Mouse (Mus musculus) c-Kit-positive CD71-positive TER-119-negative erythroid progenitor cells, embryonic 14.5 days (primary cell): ENCODE results near the gene Nmrk2.
"Not testable (repeated sequence)": the region's sequence is repeated elsewhere in the genome, so short reads cannot be mapped to it uniquely, and the experiment has no call there.

Experiments used
- DNase-seq: peaks from one replicate; pipeline ENCODE4 v3.0.0-alpha.2; 2013; ENCODE audit warnings: low read depth

Gene Nmrk2

DNA sequence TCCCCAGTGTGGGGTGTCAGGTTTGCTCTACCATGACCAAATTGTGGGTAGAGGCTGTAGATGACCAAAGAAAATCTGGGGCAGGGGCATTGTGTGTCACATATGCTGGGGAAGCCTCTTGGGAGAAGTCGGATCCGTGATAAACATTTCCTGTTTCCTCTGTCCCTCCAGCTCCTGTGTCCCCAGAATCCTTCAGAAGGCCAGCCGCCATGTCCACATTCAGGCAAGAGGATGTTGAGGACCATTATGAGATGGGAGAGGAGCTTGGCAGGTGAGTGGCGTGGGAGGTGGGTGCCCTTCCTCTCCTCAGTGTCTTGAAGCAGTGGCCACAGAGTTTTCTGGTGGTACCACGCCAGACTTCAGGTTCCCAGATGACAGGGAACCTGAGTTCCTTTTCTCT lies 18.0 kb downstream of the Nmrk2 start, which contains the start of gene 4930442H23Rik:
Gene 4930442H23Rik (minus strand): TSS at position 45 of the 400 bp plus-strand sequence.
- DNase-seq = no peak

DNA sequence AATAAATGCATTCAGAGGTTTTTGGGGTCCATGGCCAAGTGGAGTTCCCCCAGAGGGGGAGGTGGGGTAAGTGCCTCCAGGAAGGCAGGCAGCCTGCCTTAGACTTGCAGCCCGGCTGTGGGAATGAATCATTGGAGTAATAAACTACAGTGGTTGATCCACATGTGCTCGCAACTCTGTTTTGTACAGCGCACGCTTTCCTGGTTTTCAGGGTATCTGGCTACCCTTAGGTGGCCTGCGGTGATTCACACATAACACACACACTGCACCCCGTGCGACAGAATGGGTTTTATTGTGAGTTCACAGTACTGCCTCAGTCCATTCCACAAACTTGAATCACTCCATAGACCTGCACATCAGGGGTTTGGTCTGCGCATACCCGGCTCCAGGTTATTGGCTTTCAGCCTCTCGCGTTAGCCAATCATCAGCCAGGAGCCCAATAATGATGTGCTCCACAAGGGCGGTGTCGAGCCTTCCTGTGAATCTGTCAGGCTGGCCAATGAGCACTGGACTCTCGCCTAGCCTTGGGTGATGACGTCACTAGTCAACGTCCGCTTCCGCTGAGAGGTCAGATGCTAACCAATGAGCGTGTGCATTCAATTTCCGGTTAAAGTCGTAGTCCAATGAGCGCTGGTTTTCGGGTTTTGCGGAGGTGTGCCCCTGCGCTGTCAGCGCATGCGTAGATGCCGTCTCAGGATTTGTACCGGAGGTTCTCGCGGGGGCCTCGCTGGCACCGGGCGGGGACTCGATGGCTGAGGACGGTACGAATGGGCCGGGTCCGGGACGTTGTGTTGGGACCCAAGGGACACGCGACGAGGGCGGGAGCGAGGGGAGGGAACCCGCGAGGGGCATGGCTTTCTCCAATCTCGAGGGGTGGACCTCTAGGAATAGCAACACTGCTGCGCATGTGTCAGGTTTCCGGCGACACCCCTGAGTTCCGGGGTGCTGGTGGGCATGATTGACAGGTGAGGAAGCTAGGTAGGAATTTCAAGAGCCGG lies 19.2 kb downstream of the Nmrk2 start, which contains the start of gene Dapk3:
Gene Dapk3 (plus strand): TSS at position 670 of the 998 bp plus-strand sequence.
- DNase-seq = peak; percentile 99

DNA sequence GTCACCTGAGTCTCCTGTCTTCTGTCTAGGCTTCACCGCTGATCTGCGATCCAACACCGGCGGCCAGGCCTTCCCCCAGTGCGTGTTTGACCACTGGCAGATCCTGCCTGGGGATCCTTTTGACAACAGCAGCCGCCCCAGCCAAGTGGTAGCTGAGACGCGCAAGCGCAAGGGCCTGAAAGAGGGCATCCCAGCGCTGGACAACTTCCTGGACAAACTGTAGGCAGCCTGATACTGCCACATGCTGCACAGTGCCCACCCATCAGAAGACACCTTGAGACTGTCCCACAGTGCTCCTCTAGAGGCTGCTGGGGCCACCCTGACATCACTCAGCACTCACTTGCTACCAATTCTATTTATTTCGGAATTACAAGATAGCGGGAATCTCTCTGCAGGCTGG lies 20.0 kb downstream of the Nmrk2 start:
- DNase-seq = not testable (repeated sequence)

DNA sequence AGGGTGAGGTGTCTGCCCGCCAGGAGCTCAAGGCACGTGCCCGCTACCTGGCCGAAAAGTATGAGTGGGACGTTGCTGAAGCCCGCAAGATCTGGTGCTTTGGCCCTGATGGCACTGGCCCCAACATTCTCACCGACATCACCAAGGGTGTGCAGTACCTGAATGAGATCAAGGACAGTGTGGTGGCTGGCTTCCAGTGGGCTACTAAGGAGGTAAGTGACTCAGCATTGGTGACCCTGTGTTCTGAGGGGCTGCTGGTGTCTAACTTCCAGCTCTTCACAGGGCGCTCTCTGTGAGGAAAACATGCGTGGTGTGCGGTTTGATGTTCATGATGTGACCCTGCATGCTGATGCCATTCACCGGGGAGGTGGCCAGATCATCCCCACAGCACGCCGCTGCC lies 20.9 kb downstream of the Nmrk2 start:
- DNase-seq = no peak

DNA sequence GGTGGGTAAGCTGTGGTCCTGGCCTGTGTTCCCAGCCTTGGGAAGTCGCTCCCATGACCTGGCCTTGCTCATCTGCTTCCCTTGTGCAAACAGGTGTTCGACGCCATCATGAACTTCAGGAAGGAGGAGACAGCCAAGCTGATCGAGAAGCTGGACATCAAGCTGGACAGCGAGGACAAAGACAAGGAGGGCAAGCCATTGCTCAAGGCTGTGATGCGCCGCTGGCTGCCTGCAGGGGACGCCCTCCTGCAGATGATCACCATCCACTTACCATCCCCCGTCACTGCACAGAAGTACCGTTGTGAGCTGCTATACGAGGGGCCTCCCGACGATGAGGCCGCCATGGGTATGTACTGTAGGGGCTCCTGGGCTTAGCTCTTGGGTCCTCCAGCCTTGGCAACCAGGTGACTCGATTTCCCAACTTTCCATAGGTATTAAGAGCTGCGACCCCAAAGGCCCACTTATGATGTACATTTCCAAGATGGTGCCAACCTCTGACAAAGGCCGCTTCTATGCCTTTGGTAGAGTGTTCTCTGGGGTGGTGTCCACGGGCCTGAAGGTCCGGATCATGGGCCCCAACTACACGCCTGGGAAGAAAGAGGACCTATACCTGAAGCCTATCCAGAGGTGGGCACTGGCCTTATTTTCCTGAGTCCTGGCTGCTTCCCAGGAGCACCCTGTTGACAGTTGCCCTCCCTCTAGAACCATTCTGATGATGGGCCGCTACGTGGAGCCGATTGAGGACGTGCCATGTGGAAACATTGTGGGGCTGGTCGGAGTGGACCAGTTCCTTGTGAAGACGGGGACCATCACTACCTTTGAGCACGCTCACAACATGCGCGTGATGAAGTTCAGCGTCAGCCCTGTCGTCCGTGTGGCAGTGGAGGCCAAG lies 22.2 kb downstream of the Nmrk2 start:
- DNase-seq = no peak

DNA sequence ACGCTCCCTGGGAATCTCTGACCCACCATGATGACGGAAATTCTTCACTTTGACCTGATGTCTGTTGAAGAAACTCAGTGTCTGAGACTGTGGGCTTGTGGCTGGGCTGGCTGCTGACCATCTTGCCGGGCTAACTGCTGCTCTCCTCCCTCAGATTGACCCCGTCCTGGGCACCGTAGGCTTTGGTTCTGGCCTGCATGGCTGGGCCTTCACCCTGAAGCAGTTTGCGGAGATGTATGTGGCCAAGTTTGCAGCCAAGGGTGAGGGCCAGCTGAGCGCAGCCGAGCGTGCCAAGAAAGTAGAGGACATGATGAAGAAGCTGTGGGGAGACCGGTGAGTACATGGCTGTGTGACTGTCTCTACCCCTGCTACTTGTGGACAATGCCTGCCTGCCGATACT lies 22.9 kb downstream of the Nmrk2 start:
- DNase-seq = no peak

DNA sequence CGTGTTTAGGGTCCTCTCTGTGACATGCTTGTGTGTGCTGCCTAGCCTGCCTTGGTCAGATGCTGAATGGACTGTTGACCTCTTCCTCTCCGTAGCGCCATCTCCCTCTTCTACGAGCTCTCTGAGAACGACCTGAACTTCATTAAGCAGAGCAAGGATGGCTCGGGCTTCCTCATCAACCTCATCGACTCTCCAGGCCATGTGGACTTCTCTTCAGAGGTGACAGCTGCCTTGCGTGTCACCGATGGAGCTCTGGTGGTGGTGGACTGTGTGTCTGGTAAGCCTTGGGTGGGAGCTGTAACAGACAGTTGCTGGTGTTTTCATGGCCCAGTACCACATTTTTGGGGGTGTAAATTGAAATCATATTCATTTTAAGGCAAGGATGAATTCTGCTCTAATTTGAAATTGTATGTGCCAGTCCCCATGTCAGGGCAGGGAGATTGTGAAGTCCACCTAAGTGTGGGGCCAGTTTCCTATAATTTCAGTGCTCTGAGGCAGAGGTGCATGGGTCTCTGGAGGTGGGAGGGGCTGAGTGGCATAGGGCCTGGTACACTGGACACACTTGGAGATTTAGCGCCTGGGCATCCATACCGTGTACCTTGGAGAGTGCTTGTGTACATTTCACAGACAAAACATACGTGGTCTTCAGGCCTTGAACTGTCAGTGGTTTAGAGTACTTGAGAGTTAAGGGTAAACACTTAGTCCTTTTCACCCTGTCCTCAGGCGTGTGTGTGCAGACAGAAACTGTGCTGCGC lies 23.7 kb downstream of the Nmrk2 start:
- no peak for DNase-seq

DNA sequence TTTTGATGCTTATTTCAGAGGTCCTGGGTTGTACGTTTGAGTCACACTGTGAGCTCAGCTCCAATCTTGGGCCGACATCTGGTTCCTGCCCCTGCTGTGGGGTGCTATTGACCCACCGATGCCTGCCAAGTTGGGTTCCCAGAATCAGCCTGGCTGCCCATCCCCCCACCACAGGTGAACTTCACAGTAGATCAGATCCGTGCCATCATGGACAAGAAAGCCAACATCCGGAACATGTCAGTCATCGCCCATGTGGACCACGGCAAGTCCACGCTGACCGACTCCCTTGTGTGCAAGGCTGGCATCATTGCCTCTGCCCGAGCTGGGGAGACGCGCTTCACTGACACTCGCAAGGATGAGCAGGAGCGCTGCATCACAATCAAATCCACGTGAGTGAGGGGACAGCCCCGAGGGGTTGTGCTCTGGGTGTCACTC lies 24.3 kb downstream of the Nmrk2 start:
- DNase-seq = no peak

DNA sequence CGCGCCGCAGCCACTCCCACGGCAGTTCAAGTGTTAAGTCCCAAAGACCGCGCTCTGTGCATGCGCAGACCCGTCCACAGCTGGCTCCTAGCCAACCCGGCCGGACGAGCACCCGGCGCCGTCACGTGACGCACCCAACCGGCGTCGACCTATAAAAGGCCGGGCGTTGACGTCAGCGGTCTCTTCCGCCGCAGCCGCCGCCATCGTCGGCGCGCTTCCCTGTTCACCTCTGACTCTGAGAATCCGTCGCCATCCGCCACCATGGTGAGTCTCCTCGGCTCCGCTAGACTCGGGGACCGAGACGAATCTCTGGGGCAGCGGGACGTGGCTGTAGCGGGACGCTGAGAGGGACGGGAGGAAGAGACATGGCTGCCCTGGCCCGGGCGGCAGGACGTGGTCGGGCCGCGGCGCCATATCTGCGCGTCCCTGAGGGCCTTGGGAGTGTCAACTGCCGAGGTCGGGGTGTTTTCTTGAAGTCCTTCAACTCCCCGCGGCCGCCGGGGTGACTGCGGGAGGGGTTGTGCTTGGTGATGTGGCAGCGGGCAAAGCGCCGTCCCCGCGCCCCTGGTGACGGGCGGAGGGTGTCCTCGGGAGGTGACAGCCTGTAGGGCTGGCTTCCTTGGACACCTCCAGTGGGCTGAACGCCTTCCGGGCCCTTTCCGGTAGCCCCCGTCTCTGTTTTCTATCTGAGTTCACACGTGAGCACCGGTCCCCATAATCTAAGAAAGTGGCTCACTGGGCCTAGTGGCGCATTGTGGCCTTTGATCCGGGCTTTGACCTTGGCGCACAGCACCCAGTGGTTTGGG lies 25.2 kb downstream of the Nmrk2 start, which contains the start of gene Eef2:
Gene Eef2 (plus strand): TSS at position 166 of the 806 bp plus-strand sequence.
- DNase-seq = peak; percentile 93

DNA sequence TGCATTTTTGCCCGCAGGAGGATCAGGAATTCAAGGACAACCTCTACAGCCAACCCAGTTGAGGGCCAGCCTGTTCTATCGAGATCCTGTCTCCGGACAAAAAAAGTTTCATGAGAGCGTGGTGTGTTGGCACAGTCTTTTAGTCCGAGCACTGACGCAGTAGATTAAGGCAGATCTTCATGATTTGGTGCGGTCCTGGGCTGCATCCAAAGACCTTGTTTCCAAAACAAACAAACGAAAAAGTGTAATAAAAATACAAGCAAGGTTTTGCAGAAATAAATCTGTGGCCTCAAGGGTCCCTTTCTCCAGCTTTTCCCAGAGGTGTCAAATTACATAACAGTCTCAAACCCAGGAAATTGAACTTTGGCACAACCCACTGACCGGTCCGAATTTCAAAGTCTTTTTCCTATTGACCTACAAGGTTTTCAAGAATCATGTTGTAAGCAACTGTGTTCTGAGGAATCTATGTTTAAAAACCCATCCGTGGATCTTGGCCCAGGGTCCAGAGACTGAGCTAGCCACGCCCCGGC lies 25.9 kb downstream of the Nmrk2 start:
- no peak for DNase-seq

DNA sequence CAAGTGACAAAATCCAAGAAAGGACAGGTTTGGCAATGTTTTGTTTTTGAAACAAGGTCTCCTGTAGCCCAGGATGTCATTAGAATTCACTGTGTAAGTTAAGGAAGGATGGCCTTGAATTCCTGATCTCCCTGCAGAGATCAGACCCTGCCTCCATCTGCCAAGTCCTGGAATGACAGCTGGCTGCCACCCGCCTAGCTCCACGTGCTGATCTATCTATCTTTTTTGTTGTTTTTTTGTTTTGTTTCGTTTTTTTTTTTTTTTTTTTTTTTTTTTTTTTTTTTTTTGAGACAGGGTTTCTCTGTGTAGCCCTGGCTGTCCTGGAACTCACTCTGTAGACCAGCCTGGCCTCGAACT lies 26.5 kb downstream of the Nmrk2 start:
- DNase-seq = not testable (repeated sequence)

DNA sequence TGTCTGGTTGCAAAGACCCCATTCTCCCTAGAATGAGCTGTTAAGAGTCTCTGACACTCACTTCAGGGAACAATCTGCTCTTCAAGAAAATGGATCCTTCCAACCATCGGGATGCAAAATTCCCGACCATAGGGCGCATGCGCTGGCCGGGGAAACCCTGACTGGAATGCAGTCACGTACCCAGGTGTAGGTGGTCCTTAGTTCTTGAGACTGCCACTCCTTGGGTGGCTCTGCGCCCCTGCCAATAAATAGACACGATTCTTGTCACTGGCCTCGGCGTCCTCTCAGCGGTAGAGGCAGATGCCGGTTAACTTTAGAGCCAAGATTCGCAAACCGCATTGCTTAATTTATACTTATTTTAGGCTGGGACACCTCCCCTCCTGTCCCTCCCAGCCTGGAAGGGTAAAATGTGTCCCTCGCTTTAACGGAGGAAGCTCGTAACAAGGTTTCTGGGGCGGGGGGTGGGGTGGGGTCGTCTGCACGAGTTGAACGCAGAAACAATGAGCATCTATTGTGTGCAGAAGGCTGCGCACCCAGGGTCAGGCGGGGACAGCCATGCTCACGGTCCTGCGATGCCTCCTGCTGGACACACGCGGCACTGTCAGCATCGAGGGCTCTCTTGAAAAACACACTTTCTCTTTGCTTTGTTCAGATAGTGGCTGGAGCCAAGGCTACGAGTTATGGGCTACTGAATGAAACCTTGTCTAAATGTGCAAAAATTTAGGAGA lies 27.1 kb downstream of the Nmrk2 start:
- peak; percentile 84 for DNase-seq

DNA sequence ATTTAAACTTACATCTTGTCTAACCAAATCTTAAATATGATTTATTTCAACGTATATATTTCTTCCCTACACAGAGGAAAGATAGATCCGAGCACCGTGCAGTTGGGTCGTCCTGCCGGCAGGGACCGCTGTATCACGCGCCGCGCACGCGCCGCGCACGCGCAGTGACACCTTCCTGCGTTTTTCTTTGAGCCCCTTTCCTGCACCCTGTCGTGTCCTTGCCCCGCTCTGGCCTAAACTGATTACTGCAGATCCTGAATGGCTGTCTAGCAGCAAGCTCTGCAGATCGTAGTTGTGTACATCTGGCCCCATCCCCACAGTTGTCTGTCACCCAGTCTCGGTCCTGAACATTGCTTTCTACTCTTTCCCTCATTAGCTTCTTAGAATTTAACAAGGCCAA lies 28.7 kb downstream of the Nmrk2 start:
- DNase-seq = peak; percentile 75

DNA sequence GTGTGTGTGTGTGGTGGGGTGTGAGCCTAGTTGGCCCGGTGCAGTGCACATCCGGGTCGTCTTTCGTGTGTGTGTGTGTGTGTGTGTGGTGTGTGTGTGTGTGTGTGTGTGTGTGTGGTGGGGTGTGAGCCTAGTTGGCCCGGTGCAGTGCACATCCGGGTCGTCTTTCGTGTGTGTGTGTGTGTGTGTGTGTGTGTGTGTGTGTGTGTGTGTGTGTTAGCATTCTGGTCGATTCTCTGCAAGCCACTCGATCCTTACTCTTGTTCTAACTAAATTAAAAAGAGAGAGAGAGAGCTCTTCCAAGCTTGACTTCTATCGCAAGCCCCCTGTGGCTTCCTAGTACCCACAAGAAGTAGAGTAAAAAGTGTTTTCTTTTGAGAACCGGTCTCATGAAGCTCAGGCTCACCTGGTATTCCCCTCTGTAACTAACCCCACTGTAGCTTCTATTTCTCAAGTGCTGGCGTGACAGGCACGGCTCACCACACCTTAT lies 32.4 kb downstream of the Nmrk2 start:
- not testable (repeated sequence) for DNase-seq

DNA sequence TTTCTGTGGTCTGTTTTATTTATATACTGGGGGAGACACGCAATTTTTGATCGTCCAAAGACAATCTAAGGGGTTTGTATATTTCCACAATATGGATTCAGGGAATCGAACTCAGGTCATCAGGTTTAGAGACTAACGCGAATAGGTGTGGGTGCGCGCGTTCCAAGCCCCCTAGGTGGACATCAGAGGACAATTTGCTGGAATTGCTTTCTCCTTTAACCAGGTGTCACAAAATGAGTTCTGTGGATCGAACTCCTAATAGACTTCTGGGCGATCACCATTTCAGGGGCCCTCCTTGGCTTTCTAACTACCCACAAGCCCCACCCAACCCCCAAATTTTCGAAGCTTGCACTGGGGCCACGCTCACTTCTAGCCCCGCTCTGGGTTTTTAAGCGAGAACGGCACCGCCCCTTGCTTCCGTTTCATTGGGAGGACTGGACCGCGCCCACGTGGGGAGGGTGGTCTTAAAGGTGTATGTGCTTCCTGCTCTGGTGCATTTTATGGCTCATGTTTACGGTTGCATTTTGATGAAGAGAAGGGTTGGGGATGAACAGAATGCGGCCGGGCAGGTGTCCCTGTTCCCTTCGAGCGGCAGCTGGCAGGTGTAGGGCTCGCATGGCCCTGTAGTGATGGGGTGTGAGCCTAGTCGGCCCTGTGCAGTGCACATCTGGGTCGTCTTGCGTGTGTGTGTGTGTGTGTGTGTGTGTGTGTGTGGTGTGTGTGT lies 33.2 kb downstream of the Nmrk2 start:
- DNase-seq = peak; percentile 93

DNA sequence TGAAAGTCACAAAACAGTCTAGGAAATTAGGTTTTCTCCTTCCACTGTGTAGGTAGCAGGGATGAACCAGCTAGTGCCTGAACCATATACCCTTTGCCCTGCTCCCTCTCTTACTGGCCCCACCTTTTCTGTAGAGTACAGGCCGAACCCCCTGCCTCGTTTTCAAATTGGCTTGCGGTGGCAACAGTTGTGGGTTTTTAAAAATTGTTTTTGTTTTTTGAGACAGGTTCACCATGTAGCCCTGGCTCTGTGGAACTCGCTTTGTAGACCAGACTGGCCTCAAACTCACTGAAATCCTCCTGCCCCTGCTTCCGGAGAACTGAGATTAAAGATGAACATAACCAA lies 33.8 kb downstream of the Nmrk2 start:
- DNase-seq = no peak

DNA sequence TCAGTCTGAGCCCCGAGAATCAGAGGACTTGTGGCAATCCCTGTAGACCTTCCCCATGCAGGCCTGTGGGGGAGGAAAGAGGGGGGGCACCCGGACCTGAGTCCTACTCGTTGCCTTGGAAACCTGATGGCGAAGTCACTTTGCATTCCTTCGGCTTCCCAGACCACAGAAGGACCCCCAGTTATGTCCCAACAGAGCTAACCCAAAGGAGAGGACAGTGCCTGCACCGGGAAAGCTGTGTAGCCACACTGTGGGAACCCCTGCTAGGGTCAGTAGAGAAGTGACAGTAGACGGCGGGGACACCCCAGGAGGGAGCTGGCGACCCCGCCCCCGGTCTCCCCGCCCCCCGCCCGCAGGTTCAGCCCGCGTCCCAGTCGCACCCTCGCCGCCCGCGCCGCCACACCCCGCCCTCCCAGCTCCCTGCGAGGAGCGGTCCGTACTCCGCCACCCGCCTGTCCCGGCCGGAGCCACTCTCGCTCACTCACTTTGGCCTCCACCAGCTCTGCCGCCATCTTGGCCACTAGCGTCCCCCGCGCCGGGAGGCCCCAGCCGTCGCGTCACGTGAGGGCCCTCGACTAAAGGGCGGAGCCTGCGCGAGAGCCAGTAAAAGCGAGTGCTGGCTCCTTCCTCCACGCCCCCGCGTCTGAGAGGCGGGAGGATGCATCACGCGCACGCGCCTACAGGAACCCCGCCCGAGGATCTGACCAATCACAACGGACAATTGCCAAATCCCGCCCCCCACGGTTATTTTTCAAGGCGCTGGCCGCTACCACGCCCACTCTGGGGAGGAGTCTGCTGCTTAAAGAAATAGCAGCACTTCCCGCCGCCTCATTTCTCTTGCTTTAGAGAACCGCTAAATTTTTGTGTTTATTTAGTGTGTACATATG lies 34.4 kb downstream of the Nmrk2 start, which contains the start of gene Pias4:
Gene Pias4 (minus strand): TSS at position 724 of the 887 bp plus-strand sequence.
- peak; percentile 99 for DNase-seq

DNA sequence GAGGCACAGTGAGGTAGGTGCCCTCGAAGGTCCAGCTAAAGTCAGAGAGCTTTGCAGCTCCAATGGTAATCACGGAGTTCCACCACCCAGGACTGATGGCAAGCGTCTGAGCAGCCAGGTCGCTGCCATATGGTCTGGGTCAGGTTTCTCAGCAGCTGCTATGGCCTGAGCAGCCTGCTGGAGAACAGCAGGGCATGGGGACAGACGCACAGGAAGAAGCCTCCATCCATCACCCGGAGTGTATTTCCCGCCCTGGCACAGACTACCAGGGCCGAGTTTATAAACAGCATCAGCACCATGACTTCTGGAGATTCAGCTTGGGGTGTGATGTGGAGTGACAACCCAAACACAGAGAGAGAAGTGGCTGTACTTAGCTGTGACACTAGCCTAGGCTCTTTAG lies 36.7 kb downstream of the Nmrk2 start:
- DNase-seq = no peak
